Comparison of ENCODE assay signal across 35 mouse cellular contexts in the genomic region with DNA sequence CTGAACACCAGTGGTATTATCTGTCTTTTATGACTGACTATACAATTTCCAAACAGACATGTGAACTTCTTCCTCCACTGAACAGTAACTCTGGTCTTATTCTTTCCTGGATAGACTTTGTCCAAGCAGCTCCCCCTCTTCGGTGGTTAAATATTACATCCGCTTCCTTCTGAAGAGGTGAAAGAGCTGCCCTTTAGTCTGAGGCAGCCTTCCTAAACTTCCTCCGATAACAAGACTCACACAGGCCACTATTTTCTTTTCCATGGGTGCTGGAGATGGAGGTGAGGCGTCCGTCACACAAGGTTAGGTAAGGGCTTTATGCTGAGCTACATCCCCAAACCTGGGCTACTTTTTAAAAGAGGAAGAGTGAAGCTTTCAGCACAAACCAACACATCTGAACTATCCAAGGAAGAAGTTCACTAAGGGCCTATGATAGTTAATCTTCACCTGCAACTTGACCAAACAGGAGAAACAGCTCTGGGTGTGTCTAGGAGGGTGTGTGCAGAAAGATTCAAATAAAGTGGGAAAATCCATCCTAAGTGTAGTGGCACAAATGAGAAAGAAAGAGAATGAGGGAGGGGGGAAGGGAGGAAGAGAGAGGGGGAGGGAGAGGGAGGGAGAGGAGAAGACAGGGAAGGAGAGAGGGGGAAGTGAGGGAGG. TPM values are rescaled to one million over a fixed set of nuclear protein-coding genes. Genes with fewer than 3 reads are reported as not detected.
A peak's percentile ranks its signal among the peaks of the same experiment; 100 is the strongest.
DNase-seq lines count a peak whose midpoint lies in the region; ATAC-seq and TF ChIP-seq lines count a peak whose summit lies in the region.
"Had no signal": no experiment of that assay in that cellular context is flagged by ENCODE, and none has a peak within 500 bp of the region (broad histone marks: within the 10 kb centered on the region; RNA-seq: fewer than 3 reads in every experiment).

No protein-coding gene starts in this region.

- no peak overlapping the region for H3K4me3 ChIP-seq in intestine, postnatal 0 days (ENCODE audit: low read depth, low read length)
- no peak overlapping the region for H3K4me3 ChIP-seq in kidney, embryonic 14.5 days (ENCODE audit: low read length)
- H3K4me3 ChIP-seq: embryonic facial prominence, embryonic 13.5 days; erythroblast, embryonic 14.5 days; forebrain, embryonic 13.5 days; hindbrain, embryonic 15.5 days; left cerebral cortex, adult 2 months; limb, embryonic 15.5 days; lung, embryonic 15.5 days; midbrain, embryonic 15.5 days; neural tube, embryonic 12.5 days had no signal

- no peaks in the 10 kb centered on the region for H3K36me3 ChIP-seq in intestine, postnatal 0 days (ENCODE audit: control insufficient read depth, insufficient read depth)
- H3K36me3 ChIP-seq in kidney, embryonic 14.5 days (ENCODE audit: control insufficient read depth, insufficient read depth, low read length) = no peaks in the 10 kb centered on the region
- H3K36me3 ChIP-seq: embryonic facial prominence, embryonic 13.5 days; G1E; hindbrain, embryonic 15.5 days; limb, embryonic 15.5 days; lung, embryonic 15.5 days; midbrain, embryonic 15.5 days; neural tube, embryonic 12.5 days had no signal

- no peak overlapping the region for H3K9ac ChIP-seq in intestine, postnatal 0 days (ENCODE audit: low read depth, low read length)
- no peak overlapping the region for H3K9ac ChIP-seq in kidney, embryonic 14.5 days (ENCODE audit: low read depth, low read length)
- H3K9ac ChIP-seq: embryonic facial prominence, embryonic 13.5 days; forebrain, embryonic 13.5 days; hindbrain, embryonic 15.5 days; limb, embryonic 15.5 days; liver, embryonic 14.5 days; lung, embryonic 15.5 days; midbrain, embryonic 15.5 days; neural tube, embryonic 12.5 days had no signal

- H3K4me2 ChIP-seq in intestine, postnatal 0 days (replicated peaks; ENCODE audit: low read depth) = no peak overlapping the region
- no peak overlapping the region for H3K4me2 ChIP-seq in kidney, embryonic 14.5 days (replicated peaks; ENCODE audit: low read depth, low read length)
- H3K4me2 ChIP-seq: embryonic facial prominence, embryonic 13.5 days; forebrain, embryonic 13.5 days; heart, embryonic 11.5 days; hindbrain, embryonic 15.5 days; limb, embryonic 15.5 days; lung, embryonic 15.5 days; midbrain, embryonic 15.5 days; neural tube, embryonic 12.5 days had no signal

- no peaks in the 10 kb centered on the region for H3K4me1 ChIP-seq in intestine, postnatal 0 days (replicated peaks; ENCODE audit: control insufficient read depth, insufficient read depth, low read length)
- peaks cover 10% of the 10 kb centered on the region; the same call in 1 of the 2 replicates for H3K4me1 ChIP-seq in kidney, embryonic 14.5 days (ENCODE audit: control insufficient read depth, insufficient read depth, low read length)
- H3K4me1 ChIP-seq: embryonic facial prominence, embryonic 13.5 days; forebrain, embryonic 13.5 days; hindbrain, embryonic 15.5 days; limb, embryonic 15.5 days; lung, embryonic 15.5 days; midbrain, embryonic 15.5 days; neural tube, embryonic 12.5 days had no signal

- H3K9me3 ChIP-seq in intestine, postnatal 0 days (ENCODE audit: control insufficient read depth) = no peaks in the 10 kb centered on the region
- peaks cover 5% of the 10 kb centered on the region; the same call in 1 of the 2 replicates for H3K9me3 ChIP-seq in kidney, embryonic 14.5 days (ENCODE audit: control insufficient read depth, low read length)
- H3K9me3 ChIP-seq: embryonic facial prominence, embryonic 13.5 days; hindbrain, embryonic 15.5 days; limb, embryonic 15.5 days; lung, embryonic 15.5 days; midbrain, embryonic 15.5 days; neural tube, embryonic 12.5 days had no signal

- TF ChIP-seq CTCF in intestine, postnatal 0 days (IDR thresholded peaks at IDR 0.05; ENCODE audit: low read depth) = no peak

- 41% methylated on average over 5 of the region's 5 CpGs for WGBS in intestine, postnatal 0 days
- WGBS in kidney, embryonic 14.5 days = 30% methylated on average over 5 of the region's 5 CpGs

- peak overlapping the region; percentile 82 for H3K27ac ChIP-seq in intestine, postnatal 0 days (ENCODE audit: low read depth, low read length)
- H3K27ac ChIP-seq in kidney, embryonic 14.5 days (ENCODE audit: low read depth, low read length) = peak overlapping the region; percentile 57; the same call in 1 of the 2 replicates
- H3K27ac ChIP-seq: embryonic facial prominence, embryonic 13.5 days; forebrain, embryonic 13.5 days; hindbrain, embryonic 15.5 days; left cerebral cortex, adult 2 months; limb, embryonic 15.5 days; liver, embryonic 14.5 days; lung, embryonic 15.5 days; midbrain, embryonic 15.5 days; neural tube, embryonic 12.5 days had no signal

- DNase-seq in kidney, postnatal 36 days = peak; percentile 58 to 84
- peak; percentile 84 for DNase-seq in yolk sac, embryonic 10.5 days (ENCODE audit: low spot score)
- no peak for DNase-seq in gastrocnemius, adult 8-10 months (ENCODE audit: low spot score in 2 of 2)
- DNase-seq in thymus, adult 18-20 months = no peak
- DNase-seq in retina, embryonic 14.5 days (ENCODE audit: low spot score) = no peak
- DNase-seq: adrenal gland, adult 8-10 months; B cell, adult 2 months; cerebellum, adult 18-20 months; cerebellum, postnatal 36 days; embryo, embryonic 11 days; gastrocnemius, postnatal 10 days; left cerebral cortex, postnatal 4 days; lung, postnatal 36 days; retina, postnatal 1 day had no signal

- peak; percentile 89 for ATAC-seq in intestine, postnatal 0 days
- no peak for ATAC-seq in kidney, embryonic 14.5 days (ENCODE audit: low FRiP score, low TSS enrichment)
- ATAC-seq: forebrain, embryonic 13.5 days; midbrain, embryonic 15.5 days; Patski had no signal

- H3K27me3 ChIP-seq in intestine, postnatal 0 days (replicated peaks; ENCODE audit: control insufficient read depth, insufficient read depth, low read length) = no peaks in the 10 kb centered on the region
- no peaks in the 10 kb centered on the region for H3K27me3 ChIP-seq in kidney, embryonic 14.5 days (ENCODE audit: control insufficient read depth, insufficient read depth, low read length)
- H3K27me3 ChIP-seq: CH12.LX; forebrain, embryonic 13.5 days; hindbrain, embryonic 15.5 days; midbrain, embryonic 15.5 days; neural tube, embryonic 12.5 days; Patski had no signal

RNA-seq across cellular contexts. Expression of a gene that starts 1.4 kb away (rescaled TPM):
- 0.21 and 0.34 TPM in 2 replicates for polyA plus RNA-seq in intestine, postnatal 0 days (2015; fragmentation: Nextera tagmentation; extraction: Ambion mirVana)
- 4.4 and 9.3 TPM in 2 replicates for polyA plus RNA-seq in kidney, embryonic 14.5 days (2014; fragmentation: Nextera tagmentation; extraction: Ambion mirVana)
- total RNA-seq in gastrocnemius, adult 8-10 months (2022) = not detected
- total RNA-seq: adrenal gland, adult 8-10 months; CH12.LX; gastrocnemius, postnatal 10 days; granulocyte monocyte progenitor cell, adult 5-6 weeks; hematopoietic stem cell, adult 5-6 weeks; layer of hippocampus, postnatal 10 days; left cerebral cortex, postnatal 4 days; megakaryocyte-erythroid progenitor cell, adult 5-6 weeks had no signal
- polyA plus RNA-seq: embryonic facial prominence, embryonic 13.5 days; erythroblast, embryonic 14.5 days; forebrain, embryonic 13.5 days; G1E; heart, postnatal 0 days; hindbrain, embryonic 15.5 days; limb, embryonic 15.5 days; liver, embryonic 14.5 days; midbrain, embryonic 15.5 days; neural tube, embryonic 12.5 days; Patski had no signal

RNA-seq across cellular contexts. Expression of a gene that starts 56.0 kb away (rescaled TPM):
- polyA plus RNA-seq in intestine, postnatal 0 days (2015; fragmentation: Nextera tagmentation; extraction: Ambion mirVana) = 48.6 and 56.7 TPM in 2 replicates
- 3.6 and 4.3 TPM in 2 replicates for polyA plus RNA-seq in kidney, embryonic 14.5 days (2014; fragmentation: Nextera tagmentation; extraction: Ambion mirVana)
- 1 to 10 TPM in 1 of 4 experiments, under 1 TPM in 1, not detected in 2; 0.32 to 1.4 TPM for total RNA-seq in gastrocnemius, adult 8-10 months (2022)
- total RNA-seq: CH12.LX; granulocyte monocyte progenitor cell, adult 5-6 weeks; layer of hippocampus, postnatal 10 days; megakaryocyte-erythroid progenitor cell, adult 5-6 weeks had no signal
- polyA plus RNA-seq: erythroblast, embryonic 14.5 days; forebrain, embryonic 13.5 days; G1E; hindbrain, embryonic 15.5 days; midbrain, embryonic 15.5 days; neural tube, embryonic 12.5 days had no signal

Comparison
In these comparisons a context has a peak if more than half of its experiments do, and no peak if none do; other contexts are left out.
1. DNase-seq: peak in kidney, postnatal 36 days (2 of 2) and yolk sac, embryonic 10.5 days (single experiment); none in gastrocnemius, adult 8-10 months (0 of 2), thymus, adult 18-20 months (0 of 2) and retina, embryonic 14.5 days (single experiment).